Mouse (Mus musculus) heart, postnatal 10 days (tissue): ENCODE measurements around the gene Dcaf10. TPM values are rescaled to one million over a fixed set of nuclear protein-coding genes. Genes with fewer than 3 reads are reported as not detected.
A peak's percentile ranks its signal among the peaks of the same experiment; 100 is the strongest.
"Not testable (repeated sequence)": the region's sequence is repeated elsewhere in the genome, so short reads cannot be mapped to it uniquely, and the experiment has no call there.

Experiments
- DNase-seq, 2 experiments: peaks; one replicate each; pipeline ENCODE4 v3.0.0; 2021
- intact Hi-C: fragments of 180-260 bp; cut with DNase I; formaldehyde crosslinking; loops from one replicate; pipeline ENCODE4 v1.15.1; 2025
- total RNA-seq, 2 experiments: library from RNA; stranded (reverse); gene quantifications; 2 replicates each; pipeline ENCODE4 v1.2.3; 2021

Gene Dcaf10
- 10 to 100 TPM; 19.8 to 21.0 TPM for total RNA-seq

DNA sequence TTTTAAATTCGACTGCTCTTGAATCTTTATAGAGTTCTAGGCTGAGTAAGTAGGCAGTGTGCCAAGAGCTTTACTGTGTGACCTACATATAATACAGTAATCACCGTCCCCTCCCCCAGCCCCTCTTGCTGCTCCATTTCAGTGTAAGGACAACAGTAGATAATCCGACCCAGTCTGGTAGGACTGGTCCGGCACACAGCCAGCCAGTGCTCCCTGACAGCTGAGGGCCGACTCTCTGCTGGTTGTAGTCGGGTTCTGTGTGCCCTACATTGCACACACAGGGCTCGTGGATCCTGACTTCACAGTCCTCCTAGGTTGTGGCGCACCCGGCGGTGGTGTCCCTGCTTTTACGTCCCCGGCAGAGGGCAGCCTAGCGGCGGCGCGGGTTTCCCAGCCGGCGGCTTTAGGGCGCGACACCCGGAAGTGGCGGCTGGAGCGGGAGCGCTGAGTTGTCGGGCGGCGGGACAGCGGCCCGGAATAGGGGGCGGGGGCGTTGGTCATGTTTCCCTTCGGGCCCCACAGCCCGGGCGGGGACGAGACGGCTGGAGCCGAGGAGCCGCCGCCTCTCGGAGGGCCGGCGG is at the start of gene Dcaf10:
TSS of gene Dcaf10 (plus strand) at position 433 of the 581 bp plus-strand sequence.
- DNase-seq, result peak; percentile 96
- intact Hi-C loops, result loop anchor here (1.0 to 5.0 kb wide), 3 partner anchors 19 to 191 kb away; partner anchors contain the start of gene Shb

DNA sequence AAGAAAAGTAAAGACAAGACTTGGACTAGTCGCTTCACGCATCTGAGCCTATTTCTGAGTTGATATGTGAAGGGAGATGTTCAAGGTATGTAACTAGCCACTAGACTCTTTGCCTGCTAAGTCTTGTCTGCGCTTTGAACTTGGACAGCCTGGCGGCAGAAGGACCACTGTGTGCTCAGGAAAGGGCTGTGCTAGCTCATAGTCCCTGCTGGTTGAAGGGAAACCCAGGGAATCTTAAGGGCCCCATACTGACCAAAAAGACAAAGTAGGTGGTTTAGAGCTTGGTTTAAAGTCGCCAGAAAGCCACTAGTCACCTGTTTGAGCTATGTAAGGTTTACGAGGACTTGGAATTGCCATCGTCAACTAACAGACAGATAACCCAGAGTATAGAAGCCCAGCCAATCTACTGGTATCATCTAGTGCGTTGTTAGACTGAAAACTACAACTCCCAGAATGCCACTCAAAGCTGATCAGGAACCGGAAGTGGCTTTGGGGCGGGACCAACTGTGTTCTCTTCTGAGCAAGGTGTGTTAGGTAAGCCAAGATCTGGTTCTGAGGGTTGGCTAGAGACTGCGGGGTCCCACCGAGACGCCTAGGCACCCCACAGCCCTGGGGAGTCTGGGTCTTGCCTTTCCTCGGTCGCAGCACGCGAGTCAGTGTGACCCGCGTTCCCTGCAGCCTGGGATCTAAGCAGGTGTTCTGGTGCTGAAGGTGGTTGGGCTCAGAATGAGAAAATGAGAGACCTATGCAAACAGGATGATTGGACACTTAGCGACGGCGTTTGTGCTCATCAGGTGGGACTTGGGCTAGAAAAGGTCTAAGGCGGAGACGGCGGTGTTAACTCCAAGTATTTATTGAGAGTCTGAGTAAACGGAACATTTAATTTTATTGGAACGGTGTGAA is 45.0 kb upstream of the Dcaf10 start, which contains the start of gene Trmt10b:
TSS of gene Trmt10b (plus strand) at position 466 of the 903 bp plus-strand sequence.
- intact Hi-C loops, result no loop called here
- peak; percentile 65 to 81 for DNase-seq

DNA sequence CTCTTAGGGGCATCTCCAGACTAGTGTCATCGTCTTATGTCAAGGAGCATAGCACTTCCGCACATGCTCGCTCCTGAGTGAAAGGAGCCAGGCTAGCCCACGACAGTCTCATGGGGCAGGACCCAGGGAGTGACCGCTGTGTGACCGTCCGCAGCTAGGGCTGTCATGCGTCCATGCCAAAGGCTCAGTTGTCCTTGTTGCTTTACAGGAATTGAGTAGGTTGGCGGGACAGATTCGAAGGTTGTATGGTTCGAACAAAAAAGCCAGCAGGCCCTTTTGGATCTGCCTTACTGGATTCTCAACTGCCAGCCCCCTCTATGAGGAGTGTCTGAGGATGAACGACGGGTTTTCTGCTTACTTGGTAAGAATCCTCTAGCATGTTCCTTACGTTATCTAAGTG is 36.4 kb upstream of the Dcaf10 start:
- no peak for DNase-seq
- intact Hi-C loops, result no loop called here

DNA sequence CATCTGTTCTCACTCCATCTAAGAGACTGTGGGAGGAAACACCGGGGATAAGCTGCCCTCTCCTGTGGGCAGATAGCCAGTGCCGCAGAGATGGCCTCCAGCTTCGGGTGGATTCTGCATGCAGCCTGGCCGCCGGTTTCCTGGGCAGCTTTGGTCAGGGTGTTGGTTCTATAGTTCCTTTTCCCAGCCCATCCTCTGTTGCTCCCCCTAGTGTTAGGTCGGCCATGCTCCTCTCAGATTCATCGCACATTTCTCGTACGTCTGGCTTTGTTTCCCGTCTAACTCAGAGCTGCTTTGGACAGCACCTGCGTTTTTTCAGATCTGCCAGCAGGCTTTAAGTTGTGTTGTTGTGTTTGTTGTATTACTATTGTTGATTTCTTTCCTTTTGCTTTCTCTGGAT is 33.9 kb upstream of the Dcaf10 start:
- DNase-seq, result peak in 1 of 2 experiments; percentile 22

DNA sequence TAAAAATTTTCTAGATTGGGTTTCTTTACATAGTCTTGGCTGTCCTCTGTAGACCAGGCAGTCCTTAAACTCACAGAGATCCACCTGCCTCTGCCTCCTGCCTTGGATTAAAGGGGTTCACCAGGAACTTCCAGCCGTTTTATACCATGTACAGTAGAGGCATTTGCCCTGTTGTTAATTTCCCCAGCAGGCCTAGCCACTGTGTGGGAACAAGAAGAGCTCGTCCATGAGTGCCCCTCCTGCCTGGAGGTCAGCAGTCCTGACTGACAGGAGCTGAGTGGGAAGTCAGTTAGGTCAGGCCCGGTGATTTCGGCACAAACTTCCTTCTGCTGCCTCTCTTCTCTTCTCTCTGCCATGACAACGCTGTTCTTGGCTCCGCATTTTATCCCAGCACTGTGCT is 33.3 kb upstream of the Dcaf10 start:
- intact Hi-C loops, result no loop called here
- DNase-seq, result no peak

More for the DNA sequence above, 33.9 kb upstream of the Dcaf10 start:
- intact Hi-C loops, result no loop called here

DNA sequence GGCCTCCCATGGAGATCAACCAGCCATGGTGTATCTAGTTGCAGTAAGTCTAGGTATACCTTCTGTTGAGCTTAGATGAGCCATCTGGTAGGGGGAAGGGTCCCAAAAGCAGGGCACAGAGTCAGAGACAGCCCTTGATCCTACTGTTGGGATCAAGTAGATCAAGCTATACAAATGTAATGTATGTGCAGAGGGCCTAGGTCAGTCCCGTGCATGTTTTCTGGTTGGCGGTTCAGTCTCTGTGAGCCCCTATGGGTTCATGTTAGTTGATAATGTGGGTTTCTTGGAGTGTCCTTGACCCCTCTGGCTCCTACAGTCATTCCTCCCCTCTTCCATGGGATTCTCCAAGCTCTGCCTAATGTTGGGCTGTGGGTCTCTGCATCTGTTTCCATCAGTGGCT is 30.8 kb upstream of the Dcaf10 start:
- no peak for DNase-seq
- intact Hi-C loops, result no loop called here

DNA sequence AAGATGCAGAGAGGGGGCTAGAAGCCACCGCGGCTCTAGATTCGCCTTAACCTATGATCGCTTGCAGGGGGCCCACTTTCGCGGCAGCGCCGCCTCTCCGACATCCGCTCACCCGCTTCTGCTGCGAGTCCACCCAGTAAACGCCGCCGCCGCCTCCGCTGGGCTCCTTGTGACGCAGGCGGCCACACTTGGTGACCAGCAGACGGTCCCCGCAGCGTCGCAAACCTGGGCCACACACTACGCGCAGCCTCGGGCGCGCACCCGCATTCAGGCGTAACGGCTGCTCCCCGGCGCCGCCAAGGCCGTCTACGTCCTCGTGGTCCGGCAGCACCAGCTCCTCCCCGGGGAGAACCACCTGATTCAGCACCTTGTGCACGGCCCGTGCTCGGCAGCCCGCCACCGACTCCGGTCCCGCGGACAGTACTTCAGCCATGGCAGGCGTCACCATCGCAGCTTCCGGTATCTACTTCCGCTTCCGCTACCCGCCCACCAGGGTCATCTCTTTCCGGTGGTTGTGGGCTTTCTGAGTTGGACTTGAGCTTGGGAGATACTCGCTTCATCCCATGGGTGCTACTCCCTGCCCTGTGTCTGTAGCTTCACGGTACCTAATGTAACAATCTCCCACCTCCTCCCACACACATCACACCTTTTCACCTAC is 21.6 kb upstream of the Dcaf10 start:
- peak; percentile 88 to 93 for DNase-seq
- intact Hi-C loops, result no loop called here

DNA sequence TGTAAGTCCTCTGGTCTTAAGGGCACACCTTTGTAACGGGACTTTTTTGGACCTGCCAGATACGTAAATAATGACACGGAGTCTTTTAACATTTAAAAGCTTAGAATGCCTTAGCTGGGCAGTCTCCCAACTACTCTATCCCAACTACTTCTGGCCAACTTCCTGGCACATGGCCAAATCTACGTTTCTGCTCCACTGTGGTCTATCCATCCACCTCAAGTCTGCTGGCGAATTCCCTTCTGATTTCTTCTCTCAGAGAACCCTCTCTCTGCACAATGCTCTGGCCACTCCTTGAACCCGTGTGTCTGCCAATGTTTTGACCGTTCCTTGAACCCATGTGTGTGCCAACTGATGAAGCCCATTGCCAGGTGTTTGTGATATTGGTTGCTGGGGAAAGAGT is 10.8 kb upstream of the Dcaf10 start:
- DNase-seq, result peak in 1 of 2 experiments; percentile 8
- intact Hi-C loops, result no loop called here

DNA sequence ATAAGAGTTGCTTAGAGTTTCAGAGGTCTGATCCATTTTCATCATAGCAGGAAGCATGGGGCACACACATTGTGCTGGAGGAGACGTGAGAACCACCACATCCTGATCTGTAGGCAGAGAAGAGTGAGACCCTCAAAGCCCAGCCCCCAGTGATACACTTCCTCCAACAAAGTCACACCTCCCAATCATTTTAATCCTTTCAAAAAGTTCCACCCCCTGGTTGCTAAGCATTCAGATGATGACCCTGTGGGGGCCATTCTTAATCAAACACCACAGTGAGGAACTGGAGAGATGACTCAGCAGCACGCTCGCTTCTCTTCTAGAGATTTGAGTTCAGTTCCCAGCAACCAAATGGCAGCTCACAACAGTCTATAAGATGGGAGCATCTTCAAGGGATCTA is 9.4 kb upstream of the Dcaf10 start:
- intact Hi-C loops, result no loop called here
- no peak for DNase-seq

DNA sequence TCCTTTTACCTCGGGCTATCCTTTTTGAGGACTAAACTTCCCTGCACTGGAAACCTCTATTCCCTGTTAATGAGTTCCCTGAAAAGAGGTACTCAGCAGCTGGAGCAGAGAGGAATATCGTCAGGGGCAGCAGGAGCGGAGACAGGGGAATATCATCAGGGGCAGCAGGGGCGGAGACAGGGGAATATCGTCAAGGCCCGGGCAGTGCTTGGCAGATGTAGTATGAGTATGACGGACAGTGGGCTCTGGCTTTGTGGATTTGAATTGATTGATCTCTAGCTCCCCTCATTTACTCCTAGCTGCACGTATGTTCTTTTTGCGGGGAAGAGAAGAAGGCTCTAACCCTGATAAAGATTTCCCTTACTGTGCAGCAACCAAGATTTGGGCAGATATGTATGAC is 675 bp upstream of the Dcaf10 start:
- intact Hi-C loops, result loop anchor here (2.0 to 5.0 kb wide), 2 partner anchors 18 to 191 kb away; partner anchors contain the start of gene Shb

DNA sequence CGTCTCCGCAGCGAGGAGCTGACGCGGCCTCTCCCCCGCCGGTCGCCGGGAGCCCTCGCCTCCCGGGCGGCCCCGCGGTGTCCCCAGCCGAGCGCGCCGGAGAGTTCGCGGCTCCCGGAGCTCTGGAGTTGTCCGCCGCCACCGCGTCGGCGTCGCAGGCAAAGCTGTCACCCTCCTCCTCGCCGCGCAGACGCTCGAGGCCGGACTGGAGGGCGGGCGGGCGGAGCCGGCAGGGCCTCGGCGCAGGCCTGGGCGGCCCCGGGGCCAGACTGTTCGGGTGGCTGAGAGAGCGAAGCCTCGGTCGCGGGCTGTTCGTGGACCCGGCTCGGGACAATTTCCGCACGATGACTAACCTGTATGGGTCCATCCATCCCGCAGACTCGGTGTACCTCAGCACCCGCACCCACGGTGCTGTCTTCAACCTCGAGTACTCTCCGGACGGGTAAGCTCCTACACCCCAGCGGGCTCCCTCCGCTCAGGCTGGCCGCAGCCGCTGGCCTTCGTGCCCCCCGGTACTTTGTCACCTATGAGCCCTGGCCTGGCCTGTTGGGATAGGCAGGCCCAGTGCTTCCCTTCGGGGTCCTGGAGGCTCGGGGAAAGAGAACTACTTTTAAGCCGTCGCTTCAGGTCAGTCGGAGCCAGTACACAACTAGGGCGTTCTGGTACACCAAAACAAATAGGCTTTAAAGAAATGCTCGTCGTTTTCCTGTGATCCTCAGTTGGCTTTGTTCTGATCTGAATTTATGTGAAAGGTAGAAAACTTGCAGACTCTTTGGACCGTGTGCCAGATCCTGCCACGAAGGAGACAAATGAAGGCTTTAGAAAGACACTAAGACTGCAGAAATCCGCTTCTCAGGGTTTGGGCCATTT is 620 bp downstream of the Dcaf10 start, which contains the start of gene Exosc3:
TSS of gene Exosc3 (minus strand) at position 447 of the 870 bp plus-strand sequence.
- intact Hi-C loops, result loop anchor here (1.0 to 5.0 kb wide), 2 partner anchors 65 to 190 kb away; partner anchors contain the start of gene Shb
- DNase-seq, result peak in 1 of 2 experiments; percentile 73

More for the DNA sequence above, 675 bp upstream of the Dcaf10 start:
- DNase-seq, result peak; percentile 4 to 7

DNA sequence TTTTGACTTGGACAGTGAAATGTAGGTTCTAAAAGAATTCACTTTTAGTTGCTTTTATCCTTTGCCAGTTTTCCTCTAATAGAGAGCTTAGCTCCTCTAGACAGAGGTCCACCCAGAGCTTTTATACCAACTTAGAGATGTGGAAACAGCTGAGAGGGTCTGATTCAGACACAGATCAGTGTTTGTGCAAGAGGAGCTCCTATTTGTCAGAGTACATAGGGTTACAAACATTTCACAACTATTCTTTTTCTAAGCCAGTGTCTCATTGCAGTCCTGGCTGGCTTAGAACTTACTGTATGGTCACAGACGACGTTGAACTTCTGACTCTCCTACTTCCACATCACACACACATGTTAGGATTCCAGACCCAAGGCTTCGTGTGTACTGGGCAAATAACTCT is 14.8 kb downstream of the Dcaf10 start:
- intact Hi-C loops, result no loop called here

DNA sequence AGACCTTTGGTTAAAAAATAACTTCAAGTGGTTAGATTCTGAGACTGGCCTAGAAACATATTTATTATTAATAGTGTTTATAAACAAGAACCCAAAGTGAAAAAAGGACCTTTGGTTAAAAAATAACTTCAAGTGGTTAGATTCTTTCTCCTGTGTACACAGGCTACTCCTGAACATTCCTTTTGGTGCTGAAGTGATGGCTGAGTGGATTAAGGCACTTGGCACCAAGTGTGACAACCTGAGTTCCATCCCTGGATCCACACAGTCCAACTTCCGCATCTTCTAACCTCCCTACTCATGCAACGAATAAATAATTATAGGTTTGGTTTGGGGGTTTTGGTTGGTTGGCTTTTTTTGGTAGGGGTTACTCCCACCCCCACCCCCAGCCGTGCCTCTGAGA is 29.4 kb downstream of the Dcaf10 start:
- no peak for DNase-seq
- intact Hi-C loops, result no loop called here

More for the DNA sequence above, 14.8 kb downstream of the Dcaf10 start:
- DNase-seq, result no peak

DNA sequence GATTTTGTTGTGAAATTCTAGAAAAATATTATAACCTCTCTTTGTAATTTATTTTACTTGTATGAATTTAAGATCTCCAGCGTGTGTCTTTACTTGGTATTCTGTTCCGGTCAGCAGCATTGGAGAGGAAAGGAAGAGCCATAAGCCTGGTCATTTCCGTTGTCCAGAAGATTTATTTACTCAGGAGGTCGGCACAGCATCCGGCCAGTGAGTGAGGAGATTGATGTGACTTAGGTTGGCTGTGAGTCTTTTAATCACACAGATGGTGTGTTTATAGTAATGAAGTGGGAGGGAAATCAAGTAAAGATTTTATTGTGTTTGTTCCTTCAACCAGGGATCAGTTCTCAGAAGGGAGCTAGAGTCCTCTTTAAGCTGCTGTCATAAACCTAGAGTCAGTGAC is 33.0 kb downstream of the Dcaf10 start:
- DNase-seq, result no peak
- intact Hi-C loops, result no loop called here

DNA sequence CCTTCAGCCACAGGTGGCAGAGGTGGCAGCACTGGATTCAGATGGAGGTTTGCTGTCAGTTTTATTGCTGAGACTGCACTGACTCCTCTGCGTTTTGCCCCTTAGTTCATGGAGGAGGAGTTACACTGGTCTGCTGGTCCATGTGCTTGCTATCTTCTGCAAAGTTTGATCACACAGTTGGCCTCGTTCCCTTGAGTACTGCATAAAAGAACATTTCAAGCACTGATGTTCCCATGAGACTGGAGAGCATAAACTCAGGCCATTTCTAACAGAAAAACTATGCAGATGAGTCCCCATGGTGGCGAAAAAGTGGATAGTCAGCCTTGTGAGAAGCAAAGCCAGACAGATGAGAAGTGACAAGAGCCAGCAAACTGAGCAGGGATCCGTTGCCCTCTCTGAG is 34.7 kb downstream of the Dcaf10 start:
- intact Hi-C loops, result no loop called here
- peak; percentile 16 to 28 for DNase-seq

DNA sequence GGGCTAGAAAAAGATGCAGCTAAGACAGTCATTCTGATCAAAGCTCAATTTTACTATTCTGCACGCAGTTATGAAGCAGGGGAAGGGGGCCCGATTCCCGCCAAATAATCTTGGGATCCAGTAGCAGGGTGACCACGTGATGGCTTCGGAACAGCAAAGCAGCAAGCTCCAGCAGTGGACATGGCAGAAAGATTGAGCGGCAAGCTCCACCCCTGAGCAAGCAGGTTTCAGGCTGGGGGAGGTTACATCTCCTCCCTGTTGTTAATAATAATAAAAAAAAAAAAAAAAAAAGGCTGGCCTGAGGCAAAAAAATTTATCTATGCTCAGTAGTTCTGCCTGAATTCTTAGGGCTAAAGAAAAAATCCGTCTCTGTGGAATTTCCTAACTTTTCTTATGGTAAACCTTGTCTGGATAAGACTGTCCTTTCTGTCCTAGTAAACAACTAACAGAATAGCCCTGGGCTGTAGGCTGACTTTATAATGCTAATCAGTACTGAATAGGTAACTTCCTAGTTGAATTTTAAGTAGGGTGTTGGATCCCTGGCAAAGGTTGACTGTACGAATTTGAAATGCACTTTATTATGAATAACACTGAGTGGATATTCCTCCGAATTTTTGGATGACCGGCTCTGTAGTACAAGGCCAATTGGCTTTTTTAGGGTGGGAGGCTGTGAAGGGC is 39.1 kb downstream of the Dcaf10 start:
- not testable (repeated sequence) for DNase-seq

DNA sequence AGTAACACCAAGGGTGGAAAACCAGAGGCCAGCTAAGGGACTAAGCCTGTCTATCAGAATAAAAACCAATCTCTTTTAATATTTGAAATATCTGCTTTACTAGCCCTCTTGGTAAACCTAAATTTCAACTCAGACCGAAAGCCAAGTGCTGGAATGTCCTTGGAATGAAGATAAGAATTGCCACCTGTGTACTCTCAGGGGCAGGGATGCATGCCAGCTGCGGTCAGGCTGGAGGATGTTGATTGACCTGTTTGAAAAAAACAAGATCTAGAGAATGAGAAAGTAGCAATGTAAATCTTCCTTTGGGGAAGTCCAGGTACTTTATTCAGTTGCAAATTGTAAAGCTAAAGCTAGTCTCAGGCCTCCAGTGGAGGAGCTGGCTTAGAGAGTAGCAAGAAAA is 40.2 kb downstream of the Dcaf10 start:
- intact Hi-C loops, DNase-seq: not testable (repeated sequence)

More for the DNA sequence above, 39.1 kb downstream of the Dcaf10 start:
- intact Hi-C loops, result not testable (repeated sequence)

DNA sequence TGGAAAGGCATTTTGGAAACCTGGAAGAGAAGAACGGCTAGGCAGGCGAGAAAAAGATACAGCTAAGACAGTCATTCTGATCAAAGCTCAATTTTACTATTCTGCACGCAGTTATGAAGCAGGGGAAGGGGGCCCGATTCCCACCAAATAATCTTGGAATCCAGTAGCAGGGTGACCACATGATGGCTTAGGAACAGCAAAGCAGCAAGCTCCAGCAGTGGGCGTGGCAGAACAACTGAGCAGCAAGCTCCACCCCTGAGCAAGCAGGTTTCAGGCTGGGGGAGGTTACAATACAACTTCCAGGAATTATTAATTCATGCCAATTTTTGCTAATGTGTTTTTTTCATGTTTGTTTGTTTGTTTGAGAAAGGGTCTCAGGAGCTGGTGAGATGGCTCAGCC is 45.4 kb downstream of the Dcaf10 start:
- DNase-seq, intact Hi-C loops: not testable (repeated sequence)

DNA sequence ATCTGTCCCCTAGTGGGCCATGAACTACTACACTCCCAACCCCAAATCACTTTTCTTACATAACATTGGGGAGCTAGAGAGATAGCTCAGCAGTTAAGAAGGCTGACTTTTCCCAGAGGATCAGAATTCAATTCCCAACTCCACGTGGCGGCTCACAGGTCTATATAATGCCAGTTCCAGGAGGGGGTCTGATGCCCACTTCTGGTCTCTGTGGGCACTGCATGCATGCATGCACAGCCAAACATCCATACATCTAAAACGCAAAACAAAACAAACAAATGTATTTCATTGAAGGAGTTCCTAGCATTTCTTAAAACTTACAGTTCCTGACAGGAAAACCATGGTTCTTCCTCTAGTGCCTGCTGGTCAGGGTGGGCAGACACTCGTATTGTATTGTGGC is 50.2 kb downstream of the Dcaf10 start:
- DNase-seq, result no peak
- intact Hi-C loops, result loop anchor here (5.0 kb wide), 1 partner anchor 45 kb away; no protein-coding TSS in a partner anchor
